Mouse (Mus musculus) stomach, postnatal 0 days (tissue): ENCODE results near the gene Ptprh. TPM values are rescaled to one million over a fixed set of nuclear protein-coding genes. Genes with fewer than 3 reads are reported as not detected.
A peak's percentile ranks its signal among the peaks of the same experiment; 100 is the strongest.

Experiments used
- ATAC-seq: fragments of 200-750 bp; cut with Nextera tagmentation; 2 replicates; pipeline ENCODE4 v1.8.0; 2017; ENCODE audit not compliant: low FRiP score, low TSS enrichment
- DNase-seq: peaks from one replicate; pipeline ENCODE4 v3.0.0-alpha.2; 2016; ENCODE audit warnings: low spot score
- H3K27ac ChIP-seq: fragments of 300-500 bp; sonication (generic); replicated peaks from 2 replicates; pipeline ENCODE4 v1.5.1; 2014; ENCODE audit warnings: mild to moderate bottlenecking, control low read depth
- H3K27me3 ChIP-seq: fragments of 300-500 bp; sonication (generic); 2 replicates; pipeline ENCODE4 v1.6.1; 2014; ENCODE audit warnings: low read length; ENCODE audit not compliant: control insufficient read depth, insufficient read depth
- H3K36me3 ChIP-seq: fragments of 300-500 bp; sonication (generic); 2 replicates; pipeline ENCODE4 v1.6.1; 2014; ENCODE audit warnings: low read length, mixed read lengths; ENCODE audit not compliant: control insufficient read depth, insufficient read depth
- H3K4me1 ChIP-seq: fragments of 300-500 bp; sonication (generic); replicated peaks from 2 replicates; pipeline ENCODE4 v1.6.1; 2014; ENCODE audit warnings: antibody characterized with exemption; ENCODE audit not compliant: control insufficient read depth, insufficient read depth
- H3K4me2 ChIP-seq: fragments of 300-500 bp; sonication (generic); replicated peaks from 2 replicates; pipeline ENCODE4 v1.6.1; 2014; ENCODE audit warnings: low read depth, mild to moderate bottlenecking, control low read depth, moderate library complexity
- H3K4me3 ChIP-seq: fragments of 300-500 bp; sonication (generic); 2 replicates; pipeline ENCODE4 v1.5.1; 2014; ENCODE audit warnings: low read depth, low read length, control low read depth
- H3K9ac ChIP-seq: fragments of 300-500 bp; sonication (generic); 2 replicates; pipeline ENCODE4 v1.6.1; 2014; ENCODE audit warnings: mild to moderate bottlenecking, low read length, control low read depth, mixed read lengths
- H3K9me3 ChIP-seq: fragments of 300-500 bp; sonication (generic); 2 replicates; pipeline ENCODE4 v1.6.1; 2016; ENCODE audit warnings: low read length; ENCODE audit not compliant: control insufficient read depth
- CTCF ChIP-seq: IDR thresholded peaks from 2 replicates; pipeline ENCODE4 v1.5.1; 2016; ENCODE audit warnings: antibody characterized with exemption, low read depth, mild to moderate bottlenecking, moderate library complexity
- EP300 ChIP-seq: optimal IDR thresholded peaks from 2 replicates; pipeline ENCODE3; 2016; ENCODE audit warnings: antibody characterized with exemption
- WGBS: fragments of 180-500 bp; shearing (Covaris S2); extraction: QIAGEN DNeasy Blood & Tissue Kit; methylation state at CpG from one replicate; pipeline ENCODE4 v1.1.7; 2014; 5-methylcytosine and 5-hydroxymethylcytosine counted together
- polyA plus RNA-seq: library from polyadenylated mRNA; unstranded; fragments of >200 nt; fragmentation: Nextera tagmentation; extraction: Ambion mirVana; gene quantifications from 2 replicates; pipeline ENCODE4 v1.2.1, GENCODE M21; 2015

The Ptprh gene
- polyA plus RNA-seq, 1 experiment from 2014 or later = 1.9 TPM

GRCm38 (mm10) chr7:4521231-4522003 lies 82.4 kb downstream of the Ptprh start:
- TF ChIP-seq CTCF (peak; percentile 36), EP300 (no peak)
- Histone ChIP-seq H3K4me1 (no peaks in the 10 kb centered on the region), H3K27me3 (no peaks in the 10 kb centered on the region), H3K9me3 (no peaks in the 10 kb centered on the region), H3K4me3 (peak overlapping the region; percentile 17; the same call in 1 of the 2 replicates), H3K27ac (no peak overlapping the region), H3K4me2 (peak overlapping the region; percentile 41), H3K9ac (0 out of 2 replicates have a peak overlapping the region, but pooled peaks have one; percentile 27), H3K36me3 (no peaks in the 10 kb centered on the region)
- no peak for ATAC-seq
- 38% methylated on average over 28 of the region's 32 CpGs for WGBS
- no peak for DNase-seq

- 72% methylated on average over 1 of the region's 1 CpGs for WGBS
- H3K27me3 ChIP-seq = no peaks in the 10 kb centered on the region
- H3K4me2 ChIP-seq = no peak overlapping the region
- H3K27ac ChIP-seq = no peak overlapping the region
- no peak overlapping the region for H3K9ac ChIP-seq
- H3K4me1 ChIP-seq = no peaks in the 10 kb centered on the region
- H3K9me3 ChIP-seq = no peaks in the 10 kb centered on the region
- TF ChIP-seq CTCF (no peak), EP300 (no peak)
- no peak for DNase-seq
- no peaks in the 10 kb centered on the region for H3K36me3 ChIP-seq
- H3K4me3 ChIP-seq = no peak overlapping the region
- no peak for ATAC-seq
Measured at GRCm38 (mm10) chr7:4518487-4518886, 85.4 kb downstream of the Ptprh start.

GRCm38 (mm10) chr7:4516332-4517050 lies 87.3 kb downstream of the Ptprh start, which contains the start of gene Tnnt1:
Tnnt1 (minus strand) TSS chr7:4516382.
- ATAC-seq = no peak
- H3K9me3 ChIP-seq = no peaks in the 10 kb centered on the region
- H3K27ac ChIP-seq = no peak within 1 kb of the TSS
- H3K27me3 ChIP-seq = no peaks in the 10 kb centered on the region
- no peak for TF ChIP-seq EP300
- no peak for TF ChIP-seq CTCF
- no peak for DNase-seq
- H3K9ac ChIP-seq = no peak within 1 kb of the TSS
- no peak within 1 kb of the TSS for H3K4me2 ChIP-seq
- no peaks in the 10 kb centered on the region for H3K36me3 ChIP-seq
- H3K4me3 ChIP-seq = no peak within 1 kb of the TSS
- no peaks in the 10 kb centered on the region for H3K4me1 ChIP-seq
- 28% methylated on average over 4 of the region's 4 CpGs for WGBS

- TF ChIP-seq EP300 = no peak
- no peak for TF ChIP-seq CTCF
- no peak for DNase-seq
- Histone ChIP-seq H3K9ac (no peak overlapping the region), H3K4me3 (no peak overlapping the region), H3K27me3 (no peaks in the 10 kb centered on the region), H3K36me3 (no peaks in the 10 kb centered on the region), H3K9me3 (no peaks in the 10 kb centered on the region), H3K4me1 (no peaks in the 10 kb centered on the region), H3K27ac (no peak overlapping the region), H3K4me2 (no peak overlapping the region)
- ATAC-seq = no peak
- WGBS = 40% methylated on average over 6 of the region's 6 CpGs
Measured at GRCm38 (mm10) chr7:4515853-4516252, 88.0 kb downstream of the Ptprh start.

GRCm38 (mm10) chr7:4513829-4514712 lies 89.8 kb downstream of the Ptprh start:
- H3K4me3 ChIP-seq = no peak overlapping the region
- H3K9ac ChIP-seq = 0 out of 2 replicates have a peak overlapping the region, but pooled peaks have one; percentile 9
- DNase-seq (no peak), ATAC-seq (no peak)
- no peaks in the 10 kb centered on the region for H3K9me3 ChIP-seq
- H3K4me2 ChIP-seq = no peak overlapping the region
- H3K36me3 ChIP-seq = no peaks in the 10 kb centered on the region
- peak; percentile 18; the same call in 1 of the 2 replicates for TF ChIP-seq CTCF
- TF ChIP-seq EP300 = no peak
- no peaks in the 10 kb centered on the region for H3K27me3 ChIP-seq
- 42% methylated on average over 6 of the region's 6 CpGs for WGBS
- no peaks in the 10 kb centered on the region for H3K4me1 ChIP-seq
- peak overlapping the region; percentile 59 for H3K27ac ChIP-seq
